Mouse (Mus musculus) olfactory bulb, adult 2 months (tissue): ENCODE results near the gene Dlx5. TPM values are rescaled to one million over a fixed set of nuclear protein-coding genes. Genes with fewer than 3 reads are reported as not detected.

ENCODE experiments used
- H3K27ac ChIP-seq: fragments of 200-500 bp; 2 replicates; pipeline ENCODE4 v1.5.1; 2012; ENCODE audit warnings: low read depth, low read length; ENCODE audit not compliant: insufficient read depth
- H3K4me1 ChIP-seq: fragments of 200-500 bp; 2 replicates; pipeline ENCODE4 v1.6.1; 2012; ENCODE audit warnings: low read length; ENCODE audit not compliant: control insufficient read depth, insufficient read depth
- H3K4me3 ChIP-seq: fragments of 200-500 bp; 2 replicates; pipeline ENCODE4 v1.5.1; 2012; ENCODE audit warnings: mild to moderate bottlenecking, low read depth, low read length, moderate library complexity; ENCODE audit not compliant: insufficient read depth
- CTCF ChIP-seq: fragments of 200-500 bp; IDR thresholded peaks from 2 replicates; pipeline ENCODE4 v1.5.1; 2012; ENCODE audit warnings: low read depth, mild to moderate bottlenecking, low read length, moderate library complexity; ENCODE audit not compliant: insufficient read depth
- POLR2A ChIP-seq: fragments of 200-500 bp; IDR thresholded peaks from 2 replicates; pipeline ENCODE4 v1.6.1; 2012; ENCODE audit warnings: mild to moderate bottlenecking, low read depth, low read length, moderate library complexity; ENCODE audit not compliant: insufficient read depth
- WGBS: fragments of 180-500 bp; shearing (Covaris S2); methylation state at CpG from one replicate; pipeline ENCODE4 v1.1.7; 2018; 5-methylcytosine and 5-hydroxymethylcytosine counted together
- polyA plus RNA-seq: library from polyadenylated mRNA; stranded (reverse); fragments of >200 nt; gene quantifications from 2 replicates; pipeline ENCODE4 v1.2.4, GENCODE M21; 2012; ENCODE audit warnings: low replicate concordance; ENCODE audit not compliant: missing spikeins, insufficient read depth, insufficient read length

Dlx5 gene
- polyA plus RNA-seq, 1 experiment = not detected

DNA sequence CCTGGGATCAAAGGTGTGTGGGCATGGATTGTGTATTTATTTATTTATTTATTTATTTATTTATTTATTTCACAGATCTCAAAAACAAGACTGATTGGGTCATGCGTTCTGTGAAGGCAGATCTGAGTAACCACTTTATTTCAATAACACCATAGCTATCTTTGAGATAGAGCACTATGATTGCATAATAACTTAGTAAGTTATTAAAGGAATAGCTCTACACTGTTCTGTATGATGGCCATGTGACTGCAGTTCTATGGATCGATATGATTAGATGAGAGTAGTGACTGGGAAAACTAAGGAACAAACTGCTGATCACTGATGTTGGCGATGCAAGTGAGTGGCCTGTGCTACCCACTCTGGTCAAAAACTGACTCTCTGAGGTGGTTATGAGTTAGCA, 4.3 kb upstream of the Dlx5 start:
- WGBS = 93% methylated on average over 3 of the region's 3 CpGs
- TF ChIP-seq CTCF = no peak
- TF ChIP-seq POLR2A = no peak
- Histone ChIP-seq H3K4me3 (no peak overlapping the region), H3K27ac (no peak overlapping the region), H3K4me1 (peaks cover 7% of the 10 kb centered on the region; the same call in 1 of the 2 replicates)

DNA sequence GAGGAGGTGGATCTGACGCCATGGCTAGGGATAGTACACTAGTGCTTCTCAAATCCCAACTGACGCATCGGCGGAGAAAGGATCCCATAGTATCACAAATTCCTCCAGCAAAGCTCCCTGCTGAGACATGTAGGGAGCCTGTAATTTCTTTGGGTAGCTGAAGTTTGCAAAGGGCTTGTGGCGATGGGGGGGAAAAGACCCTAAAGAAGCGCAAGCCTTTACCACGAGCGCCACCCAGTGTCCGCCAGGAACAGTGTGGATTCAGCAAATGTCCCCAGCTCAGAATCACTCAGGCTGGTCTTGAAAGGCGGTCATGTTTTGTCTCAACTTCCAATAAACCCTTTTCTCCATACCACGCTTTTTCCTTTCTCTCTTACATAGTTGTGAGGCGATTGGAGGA, 3.0 kb upstream of the Dlx5 start:
- TF ChIP-seq POLR2A (no peak), CTCF (peak; percentile 94)
- Histone ChIP-seq H3K27ac (no peak overlapping the region), H3K4me1 (peaks cover 7% of the 10 kb centered on the region; the same call in 1 of the 2 replicates), H3K4me3 (no peak overlapping the region)
- WGBS = 3% methylated on average over 12 of the region's 12 CpGs

GRCm38 (mm10) chr6:6882266-6882797, 447 bp upstream of the Dlx5 start:
- H3K27ac ChIP-seq = peak overlapping the region; percentile 43; the same call in 1 of the 2 replicates
- no peak for TF ChIP-seq POLR2A
- no peak for TF ChIP-seq CTCF
- peak overlapping the region; percentile 97 for H3K4me3 ChIP-seq
- H3K4me1 ChIP-seq = peaks cover 7% of the 10 kb centered on the region; the same call in 1 of the 2 replicates
- 10% methylated on average over 10 of the region's 11 CpGs for WGBS

DNA sequence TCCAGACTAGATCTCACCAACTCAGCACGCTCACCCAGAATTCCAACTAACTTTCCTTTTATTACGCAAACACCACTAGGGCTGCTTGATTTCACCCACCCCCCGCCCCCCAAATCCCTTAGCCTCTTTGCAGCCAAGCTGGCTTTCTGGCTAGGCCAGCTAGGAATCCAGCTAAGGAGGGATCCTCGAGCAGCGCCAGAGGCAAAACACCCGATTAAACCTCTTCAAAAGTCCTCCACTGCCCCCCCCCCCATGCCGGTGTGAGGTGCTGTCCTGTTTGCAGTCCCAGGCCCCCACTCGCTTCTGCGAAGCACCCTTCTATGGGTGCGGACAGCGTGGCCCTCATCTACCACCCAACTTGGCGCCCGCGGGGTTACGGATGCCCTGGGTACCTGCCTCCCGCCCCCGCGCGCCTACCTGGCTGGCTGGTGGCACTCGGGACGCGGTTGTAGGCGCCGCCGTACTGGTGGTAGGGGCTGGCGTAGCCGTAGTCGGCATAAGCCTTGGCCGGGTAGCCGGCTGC, 709 bp downstream of the Dlx5 start:
- Histone ChIP-seq H3K4me1 (peaks cover 7% of the 10 kb centered on the region; the same call in 1 of the 2 replicates), H3K4me3 (peak overlapping the region; percentile 97), H3K27ac (peak overlapping the region; percentile 99)
- TF ChIP-seq POLR2A (peak; percentile 14; the same call in 1 of the 2 replicates), CTCF (no peak)
- WGBS = under 1% methylated on average over 30 of the region's 30 CpGs

GRCm38 (mm10) chr6:6880361-6881114, 1.3 kb downstream of the Dlx5 start:
- H3K4me1 ChIP-seq = peaks cover 11% of the 10 kb centered on the region; the same call in 1 of the 2 replicates
- H3K4me3 ChIP-seq = peak overlapping the region; percentile 97
- WGBS = 2% methylated on average over 24 of the region's 24 CpGs
- no peak for TF ChIP-seq CTCF
- no peak for TF ChIP-seq POLR2A
- H3K27ac ChIP-seq = peak overlapping the region; percentile 99

DNA sequence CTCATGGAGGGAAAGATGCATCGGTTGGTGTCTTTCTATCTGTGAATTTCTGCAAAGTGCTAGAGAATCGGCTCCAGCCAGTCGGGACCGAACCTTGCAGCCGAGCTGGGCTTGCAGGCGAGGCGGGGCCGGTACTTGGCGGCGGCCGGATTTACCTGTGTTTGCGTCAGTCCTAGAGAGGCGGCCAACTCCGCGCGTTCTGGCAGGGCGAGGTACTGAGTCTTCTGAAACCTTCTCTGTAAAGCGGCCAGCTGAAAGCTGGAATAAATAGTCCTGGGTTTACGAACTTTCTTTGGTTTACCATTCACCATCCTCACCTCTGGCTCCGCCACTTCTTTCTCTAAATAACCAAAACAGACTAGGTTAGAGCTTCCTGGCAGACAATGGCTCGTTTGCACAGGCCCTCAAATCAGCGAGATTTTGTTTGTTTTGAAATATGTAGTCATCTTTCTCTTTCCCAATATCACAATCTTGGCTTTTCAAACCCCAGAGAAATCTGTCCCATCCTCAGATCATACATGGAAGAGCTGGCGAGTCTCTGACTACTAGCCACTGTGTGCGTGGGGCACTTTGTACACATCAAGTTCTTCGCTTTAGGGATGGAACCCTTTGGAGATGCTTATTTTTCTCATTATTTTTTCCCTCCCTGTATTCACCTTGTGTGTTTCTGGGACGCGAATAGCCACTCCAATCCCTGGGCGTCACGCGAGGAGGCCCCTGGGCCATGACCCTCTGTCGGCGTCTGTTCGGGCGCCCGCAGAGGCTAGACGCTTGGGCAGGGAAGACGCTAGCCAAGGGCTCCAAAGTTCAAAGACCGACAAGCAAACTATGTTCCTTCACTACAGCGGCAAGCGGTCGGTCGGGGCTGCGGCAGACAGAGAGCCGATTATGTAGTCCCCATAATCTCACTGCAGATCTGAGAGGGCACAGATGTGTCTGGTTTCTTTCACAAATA, 2.2 kb downstream of the Dlx5 start:
- 1% methylated on average over 44 of the region's 44 CpGs for WGBS
- no peak for TF ChIP-seq CTCF
- TF ChIP-seq POLR2A = no peak
- peak overlapping the region; percentile 97 for H3K4me3 ChIP-seq
- peak overlapping the region; percentile 99 for H3K27ac ChIP-seq
- peaks cover 9% of the 10 kb centered on the region; the same call in 1 of the 2 replicates for H3K4me1 ChIP-seq

GRCm38 (mm10) chr6:6878841-6879291, 3.0 kb downstream of the Dlx5 start:
- 0% methylated on average over 14 of the region's 14 CpGs for WGBS
- H3K27ac ChIP-seq = peak overlapping the region; percentile 99
- TF ChIP-seq CTCF (no peak), POLR2A (no peak)
- H3K4me3 ChIP-seq = peak overlapping the region; percentile 97
- H3K4me1 ChIP-seq = peaks cover 8% of the 10 kb centered on the region; the same call in 1 of the 2 replicates
